Mouse (Mus musculus): ENCODE measurements at regions not wholly inside any gene's neighbourhood (a gene's known extent, or its start where the extent isn't known, plus 50 kb on each side); places are given as distances from the start of the nearest gene placed in this dataset.

DNA sequence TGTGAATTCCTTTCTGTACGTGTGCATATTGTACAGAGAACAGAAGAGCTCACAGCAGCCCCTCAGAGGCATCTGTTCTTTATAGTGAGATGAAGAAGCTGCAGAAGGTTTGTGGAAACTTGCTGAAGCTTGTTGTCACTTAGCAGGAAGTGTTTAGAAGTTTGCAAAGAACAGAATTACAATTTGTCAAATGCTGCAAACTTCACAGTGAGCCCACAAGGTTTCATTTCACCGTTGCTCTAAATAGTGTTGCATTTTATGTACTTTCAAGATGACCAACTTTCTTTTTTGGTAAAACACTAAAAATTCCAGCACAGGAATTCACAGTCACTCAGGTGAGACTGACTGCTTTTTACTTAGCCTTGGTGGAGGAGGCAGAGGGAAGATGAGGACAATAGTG, 649.5 kb downstream of the Cetn3 start:
- TF ChIP-seq CTCF (IDR thresholded peaks at IDR 0.05; ENCODE audit: extremely low read depth, insufficient read length, insufficient replicate concordance, low read depth, low read length) (no peak), POLR2A (IDR thresholded peaks at IDR 0.05; ENCODE audit: low read depth, low read length) (no peak)
